Mouse (Mus musculus) urinary bladder, postnatal 36 days (tissue): ENCODE measurements around the gene Faim2.

Source experiments
- DNase-seq, 2 experiments: peaks; one replicate each; pipeline ENCODE4 v3.0.0; 2022; ENCODE audit warnings: low spot score in 2 of 2, mixed read lengths in 1 of 2

Gene Faim2

GRCm38 (mm10) chr15:99509840-99510239, 18.1 kb downstream of the Faim2 start:
- no peak for DNase-seq

GRCm38 (mm10) chr15:99505324-99506095, 22.5 kb downstream of the Faim2 start:
- no peak for DNase-seq

DNA sequence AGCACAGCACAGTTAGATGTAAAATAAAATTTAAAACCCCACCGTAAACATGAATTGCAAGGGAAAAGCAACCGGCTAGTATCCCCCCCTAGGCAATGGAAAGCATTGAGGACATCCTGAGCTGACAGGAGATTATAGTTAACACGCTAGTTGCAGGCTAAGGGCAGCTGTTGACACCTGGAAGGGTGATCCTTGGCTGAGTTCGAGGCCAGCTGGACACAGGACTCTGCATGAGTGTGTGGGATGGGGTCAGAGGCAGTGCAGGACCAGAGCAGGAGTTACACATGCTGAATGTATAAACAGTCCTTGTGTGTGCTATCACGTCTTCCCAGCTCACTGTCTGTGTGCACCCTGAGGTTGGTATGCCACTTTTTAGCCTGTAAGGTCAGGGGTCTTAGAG, 24.7 kb downstream of the Faim2 start:
- DNase-seq, result no peak

DNA sequence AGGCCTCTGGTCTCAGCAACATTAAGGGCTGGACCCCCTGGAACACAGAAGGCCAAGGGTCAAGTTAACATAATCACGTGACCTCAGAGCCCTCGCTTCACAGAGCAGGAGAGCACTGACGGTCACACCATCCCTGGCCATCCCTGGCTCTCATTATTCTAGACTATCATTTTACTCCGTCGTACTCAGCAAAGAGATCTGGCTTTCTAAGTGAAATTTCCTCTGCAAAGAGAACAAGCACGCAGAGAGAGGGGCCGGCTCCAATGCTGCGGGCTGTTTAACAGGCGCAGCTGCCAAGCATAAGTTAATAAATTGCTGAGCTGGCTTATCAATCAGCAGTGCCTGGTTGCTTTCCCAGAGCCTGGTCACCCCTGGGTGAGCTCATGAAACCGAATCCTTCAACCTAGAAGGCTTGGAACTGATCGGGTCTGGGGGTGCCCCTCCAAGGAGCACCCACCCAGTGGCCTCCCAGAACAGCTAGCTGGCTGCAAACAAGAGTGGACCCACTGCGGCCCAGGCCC, 25.6 kb downstream of the Faim2 start:
- DNase-seq, result no peak

GRCm38 (mm10) chr15:99501292-99502260, 26.4 kb downstream of the Faim2 start:
- DNase-seq, result no peak

- no peak for DNase-seq
These were observed 27.6 kb downstream of the Faim2 start for GRCm38 (mm10) chr15:99500320-99500719.

- no peak for DNase-seq
These were observed 28.2 kb downstream of the Faim2 start for GRCm38 (mm10) chr15:99499726-99500125.

DNA sequence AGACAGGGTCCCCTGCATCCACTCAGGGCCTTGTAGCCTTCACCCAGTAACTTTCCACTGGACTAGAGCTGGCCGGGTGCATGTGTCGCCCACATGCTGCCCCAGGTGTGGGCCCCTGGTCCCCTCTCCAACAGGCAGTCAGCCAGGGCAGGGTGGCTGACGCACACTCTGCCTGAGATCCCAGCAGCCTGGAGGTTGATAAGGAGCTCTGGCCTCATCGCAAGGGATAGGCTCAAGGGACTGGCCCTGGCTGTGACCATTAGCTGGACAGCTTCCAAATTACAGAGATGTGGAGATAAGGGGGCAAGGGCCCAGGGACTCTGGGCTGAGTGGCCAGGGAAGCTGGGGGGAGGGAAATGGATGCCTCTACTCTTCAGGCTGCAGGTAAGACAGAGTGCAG, 29.2 kb downstream of the Faim2 start:
- DNase-seq, result peak; percentile 33 to 44

- DNase-seq, result no peak
These were observed 29.6 kb downstream of the Faim2 start for GRCm38 (mm10) chr15:99498356-99498755.

- peak in 1 of 2 experiments; percentile 61 for DNase-seq
These were observed 30.3 kb downstream of the Faim2 start for GRCm38 (mm10) chr15:99497527-99498242.

DNA sequence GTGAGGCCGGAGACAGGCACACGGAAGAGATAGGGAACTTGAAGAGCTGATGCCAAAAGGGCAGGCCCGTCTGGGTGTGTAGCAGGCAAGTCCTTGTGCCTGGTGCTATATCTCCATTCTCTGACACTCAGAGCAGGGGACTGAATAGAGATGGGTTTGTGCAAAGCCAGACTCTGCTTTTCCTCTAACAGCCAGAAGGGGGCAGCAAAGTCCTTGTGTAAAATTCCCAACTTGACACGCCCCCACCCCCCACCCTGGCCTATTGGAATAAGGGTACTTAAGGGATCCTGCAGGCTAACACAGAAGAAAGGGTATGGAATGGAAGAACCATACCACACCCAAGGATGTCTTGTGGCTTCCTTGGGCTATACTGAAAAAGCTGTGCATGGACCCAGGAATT, 30.9 kb downstream of the Faim2 start:
- peak in 1 of 2 experiments; percentile 23 for DNase-seq

DNA sequence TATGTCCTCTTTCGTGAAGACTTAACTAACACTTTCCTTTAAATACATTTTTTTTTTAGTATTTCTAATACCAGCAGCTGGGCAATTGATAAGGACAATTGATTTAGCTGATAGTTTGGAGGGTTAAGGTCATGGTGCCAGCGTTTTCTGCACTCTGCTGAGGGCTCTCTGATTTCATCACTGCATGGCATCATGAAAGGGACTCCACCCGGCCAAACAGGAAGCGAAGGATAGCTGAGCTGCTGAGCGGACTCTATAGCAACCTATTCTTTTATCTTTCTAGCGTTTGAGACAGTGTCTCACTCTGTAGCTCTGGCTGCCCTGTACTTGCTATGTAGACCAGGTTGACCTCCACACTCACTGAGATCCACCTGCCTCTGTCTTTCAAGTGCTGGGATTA, 43.2 kb downstream of the Faim2 start:
- no peak for DNase-seq

- DNase-seq, result no peak
These were observed 52.2 kb downstream of the Faim2 start for GRCm38 (mm10) chr15:99475814-99476213.

DNA sequence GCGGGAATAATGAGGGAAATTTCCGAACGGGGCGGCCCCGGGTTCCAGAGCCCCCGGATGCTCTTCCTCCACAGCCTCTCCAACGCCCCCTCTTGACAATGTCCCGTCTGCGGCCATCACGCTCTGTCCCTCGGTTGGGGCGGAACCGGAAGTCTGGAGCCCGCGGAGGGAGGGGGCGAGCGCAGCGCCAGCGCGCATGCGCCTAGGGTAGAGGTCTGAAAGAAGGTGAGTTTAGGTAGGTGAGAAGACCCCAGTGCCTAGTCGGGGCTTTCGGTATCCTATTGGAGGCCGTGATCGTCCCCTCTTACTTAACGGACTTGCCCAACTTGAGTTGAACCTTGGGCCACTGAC, 53.4 kb downstream of the Faim2 start, which contains the start of gene Bcdin3d:
Bcdin3d (minus strand) TSS at position 155 of the 351 bp plus-strand sequence.
- DNase-seq, result peak; percentile 79 to 85

DNA sequence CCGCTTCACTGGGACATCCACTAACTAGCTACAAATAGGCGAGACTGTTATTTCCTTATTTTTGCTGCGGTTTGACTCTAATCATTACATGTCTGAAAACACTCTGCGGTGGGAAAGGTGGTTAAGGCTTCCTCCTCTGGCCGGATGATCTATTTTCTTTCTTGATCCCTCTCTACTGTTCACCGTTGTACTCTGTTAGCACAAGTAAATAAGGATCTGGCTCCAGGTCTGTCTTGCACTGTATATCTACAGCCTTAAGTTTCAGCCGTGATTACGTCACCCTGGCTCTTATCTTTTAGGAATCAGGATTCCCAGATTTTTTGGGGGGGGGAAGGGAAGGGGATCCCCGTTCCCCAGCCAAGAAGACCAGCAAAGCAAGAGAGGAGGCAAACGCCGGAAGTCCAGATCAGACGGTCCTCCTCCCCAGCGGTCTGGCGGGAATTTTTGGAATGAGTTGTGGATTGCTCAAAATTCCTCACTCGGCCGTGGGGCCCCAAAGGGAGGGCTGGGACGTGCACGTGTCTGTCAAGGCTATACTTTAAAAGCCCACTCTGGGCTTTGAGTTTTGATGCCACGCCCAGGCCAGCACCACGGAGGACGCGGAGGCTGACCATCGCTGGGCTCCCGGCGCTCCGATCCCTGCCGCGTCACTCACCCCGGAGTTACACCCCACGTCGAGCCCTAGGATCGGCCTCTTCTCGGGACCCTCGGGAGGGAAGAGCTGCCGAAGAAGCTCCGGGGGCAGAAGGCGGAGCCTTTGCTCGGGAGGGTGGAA, 54.0 kb downstream of the Faim2 start:
- DNase-seq, result peak in 1 of 2 experiments; percentile 57

DNA sequence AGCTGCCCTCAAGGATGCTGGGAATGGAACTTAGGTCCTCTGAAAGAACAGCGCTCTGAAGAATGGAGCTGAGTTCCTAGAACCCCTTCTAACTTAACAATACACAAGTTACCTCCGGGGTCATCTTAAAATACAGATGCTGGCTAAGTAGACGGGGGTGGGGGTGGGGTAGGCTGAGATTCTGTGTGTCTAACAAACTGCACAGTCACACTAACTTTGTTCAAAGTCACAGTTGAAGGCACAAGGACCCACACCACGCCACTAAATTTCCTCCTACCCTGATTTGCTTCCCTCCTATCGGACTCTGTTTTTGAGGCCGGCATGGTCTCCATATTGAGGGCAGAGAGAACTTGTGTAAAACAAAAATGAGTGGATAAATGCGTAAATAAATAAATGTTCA, 55.0 kb downstream of the Faim2 start:
- DNase-seq, result no peak

GRCm38 (mm10) chr15:99471677-99472063, 56.3 kb downstream of the Faim2 start:
- DNase-seq, result no peak

- DNase-seq, result peak in 1 of 2 experiments; percentile 40
These were observed 56.8 kb downstream of the Faim2 start for GRCm38 (mm10) chr15:99470971-99471676.

GRCm38 (mm10) chr15:99470224-99470761, 57.7 kb downstream of the Faim2 start:
- DNase-seq, result peak in 1 of 2 experiments; percentile 26

- DNase-seq, result no peak
These were observed 58.2 kb downstream of the Faim2 start for GRCm38 (mm10) chr15:99469736-99470135.
